Mouse (Mus musculus) CD4-positive, CD25-positive, alpha-beta regulatory T cell (primary cell): ENCODE data around the gene Rassf4. TPM values are rescaled to one million over a fixed set of nuclear protein-coding genes. Genes with fewer than 3 reads are reported as not detected.

Experiments used
- polyA plus RNA-seq: library from polyadenylated mRNA; unstranded; fragments of 100-300 nt; shearing (Covaris generic); gene quantifications from one replicate; pipeline ENCODE4 v1.2.1, GENCODE M21; 2017

Rassf4 gene
- 1.2 TPM for polyA plus RNA-seq

GRCm38 (mm10) chr6:116673471-116674282 is at the start of gene Rassf4:
Rassf4 (minus strand) TSS chr6:116673952.

DNA sequence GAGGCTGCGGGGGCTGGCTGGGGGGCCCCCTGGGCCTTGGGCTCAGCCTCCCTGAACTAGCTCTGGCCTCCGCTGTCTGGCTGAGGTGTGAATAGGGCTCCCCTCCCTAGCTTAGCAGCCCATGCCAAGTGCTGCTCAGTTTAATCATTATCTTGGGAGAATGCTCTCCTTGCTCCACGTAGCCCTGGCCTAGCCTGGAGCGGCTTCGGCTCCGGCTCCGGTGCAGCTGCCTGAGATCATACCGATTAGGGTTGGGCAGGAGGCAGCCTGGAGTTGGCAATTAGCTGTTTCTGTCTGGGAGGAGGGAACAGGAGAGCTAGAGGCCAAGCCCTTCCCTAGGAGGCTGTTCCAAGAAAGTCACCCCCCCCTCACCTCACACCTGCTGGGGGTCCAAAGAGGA is 42.9 kb upstream of the Rassf4 start, which contains the start of gene Tmem72:
Gene Tmem72, minus strand, starts transcription at position 248 of the 400 bp plus-strand sequence.

GRCm38 (mm10) chr6:116650406-116650805 is 23.3 kb downstream of the Rassf4 start, which contains the start of gene Depp1:
Depp1 (plus strand) TSS chr6:116650609.

GRCm38 (mm10) chr6:116628539-116629171 is 45.1 kb downstream of the Rassf4 start, which contains the start of gene Zfp422:
Zfp422 (minus strand) TSS chr6:116628999.

GRCm38 (mm10) chr6:116584095-116584494 is 89.7 kb downstream of the Rassf4 start, which contains the start of gene Olfr215:
Olfr215 (minus strand) TSS chr6:116584195.

Other genes with a start within 250 kb of the Rassf4 start
- not detected for gene Alox5, start 212.8 kb downstream of the Rassf4 start, polyA plus RNA-seq
- gene Olfr211, start 184.9 kb downstream of the Rassf4 start, polyA plus RNA-seq = not detected
- 0.16 TPM for gene Olfr212, start 167.4 kb downstream of the Rassf4 start, polyA plus RNA-seq
- gene Olfr213, start 135.5 kb downstream of the Rassf4 start, polyA plus RNA-seq = not detected
- gene Gm5580, start 122.8 kb downstream of the Rassf4 start, polyA plus RNA-seq = 0.32 TPM
- gene Olfr214, start 119.7 kb downstream of the Rassf4 start, polyA plus RNA-seq = not detected
- 0.06 TPM for gene Olfr215, start 89.8 kb downstream of the Rassf4 start, polyA plus RNA-seq
- gene Zfp422, start 45.0 kb downstream of the Rassf4 start, polyA plus RNA-seq = 37.1 TPM
- not detected for gene Depp1, start 23.3 kb downstream of the Rassf4 start, polyA plus RNA-seq
- gene Tmem72, start 43.0 kb upstream of the Rassf4 start, polyA plus RNA-seq = 0.02 TPM